Mouse (Mus musculus) hindbrain, postnatal 0 days (tissue): Measurements from ENCODE around the gene Ambra1. TPM values are rescaled to one million over a fixed set of nuclear protein-coding genes. Genes with fewer than 3 reads are reported as not detected.
A peak's percentile ranks its signal among the peaks of the same experiment; 100 is the strongest.

ENCODE experiments used
- ATAC-seq: fragments of 200-750 bp; cut with Nextera tagmentation; 2 replicates; pipeline ENCODE4 v1.8.0; 2017; ENCODE audit warnings: mild to moderate bottlenecking, moderate TSS enrichment, moderate library complexity
- DNase-seq: peaks from one replicate; pipeline ENCODE4 v3.0.0-alpha.2; 2015; ENCODE audit warnings: low spot score
- H3K27ac ChIP-seq: fragments of 300-500 bp; sonication (generic); 2 replicates; pipeline ENCODE4 v1.5.1; 2014; ENCODE audit warnings: mild to moderate bottlenecking
- H3K27me3 ChIP-seq: fragments of 300-500 bp; sonication (generic); 2 replicates; pipeline ENCODE4 v1.6.1; 2014; ENCODE audit warnings: low read length, mixed read lengths; ENCODE audit not compliant: insufficient read depth
- H3K36me3 ChIP-seq: fragments of 300-500 bp; sonication (generic); 2 replicates; pipeline ENCODE4 v1.6.1; 2014; ENCODE audit warnings: low read length, mixed read lengths; ENCODE audit not compliant: insufficient read depth
- H3K4me1 ChIP-seq: fragments of 300-500 bp; sonication (generic); 2 replicates; pipeline ENCODE4 v1.6.1; 2014; ENCODE audit warnings: antibody characterized with exemption, low read length, mixed read lengths; ENCODE audit not compliant: insufficient read depth
- H3K4me2 ChIP-seq: fragments of 300-500 bp; sonication (generic); 2 replicates; pipeline ENCODE4 v1.6.1; 2014; ENCODE audit warnings: low read depth, mild to moderate bottlenecking, low read length, moderate library complexity, mixed read lengths
- H3K4me3 ChIP-seq: fragments of 300-500 bp; sonication (generic); 2 replicates; pipeline ENCODE4 v1.5.1; 2014; ENCODE audit warnings: low read length
- H3K9ac ChIP-seq: fragments of 300-500 bp; sonication (generic); replicated peaks from 2 replicates; pipeline ENCODE4 v1.6.1; 2014; ENCODE audit warnings: mild to moderate bottlenecking, low read length, moderate library complexity, mixed read lengths
- H3K9me3 ChIP-seq: fragments of 300-500 bp; sonication (generic); 2 replicates; pipeline ENCODE4 v1.6.1; 2016; ENCODE audit warnings: low read length, mixed read lengths
- CTCF ChIP-seq: IDR thresholded peaks from 2 replicates; pipeline ENCODE4 v1.5.1; 2016; ENCODE audit warnings: antibody characterized with exemption, control low read depth, low read depth
- WGBS: fragments of 180-500 bp; shearing (Covaris S2); extraction: QIAGEN DNeasy Blood & Tissue Kit; methylation state at CpG from one replicate; pipeline ENCODE4 v1.1.7; 2014; 5-methylcytosine and 5-hydroxymethylcytosine counted together
- polyA plus RNA-seq: library from polyadenylated mRNA; unstranded; fragments of >200 nt; fragmentation: Nextera tagmentation; extraction: Ambion mirVana; gene quantifications from 2 replicates; pipeline ENCODE4 v1.2.1, GENCODE M21; 2015
- total RNA-seq: library from RNA; depleted of rRNA; stranded (reverse); fragments of >200 nt; gene quantifications from 2 replicates; pipeline ENCODE4 v1.2.3, GENCODE M21; 2014

Gene Ambra1
- total and polyA plus RNA-seq, 2 experiments from 2014 or later = 15.7 to 50.6 TPM

DNA sequence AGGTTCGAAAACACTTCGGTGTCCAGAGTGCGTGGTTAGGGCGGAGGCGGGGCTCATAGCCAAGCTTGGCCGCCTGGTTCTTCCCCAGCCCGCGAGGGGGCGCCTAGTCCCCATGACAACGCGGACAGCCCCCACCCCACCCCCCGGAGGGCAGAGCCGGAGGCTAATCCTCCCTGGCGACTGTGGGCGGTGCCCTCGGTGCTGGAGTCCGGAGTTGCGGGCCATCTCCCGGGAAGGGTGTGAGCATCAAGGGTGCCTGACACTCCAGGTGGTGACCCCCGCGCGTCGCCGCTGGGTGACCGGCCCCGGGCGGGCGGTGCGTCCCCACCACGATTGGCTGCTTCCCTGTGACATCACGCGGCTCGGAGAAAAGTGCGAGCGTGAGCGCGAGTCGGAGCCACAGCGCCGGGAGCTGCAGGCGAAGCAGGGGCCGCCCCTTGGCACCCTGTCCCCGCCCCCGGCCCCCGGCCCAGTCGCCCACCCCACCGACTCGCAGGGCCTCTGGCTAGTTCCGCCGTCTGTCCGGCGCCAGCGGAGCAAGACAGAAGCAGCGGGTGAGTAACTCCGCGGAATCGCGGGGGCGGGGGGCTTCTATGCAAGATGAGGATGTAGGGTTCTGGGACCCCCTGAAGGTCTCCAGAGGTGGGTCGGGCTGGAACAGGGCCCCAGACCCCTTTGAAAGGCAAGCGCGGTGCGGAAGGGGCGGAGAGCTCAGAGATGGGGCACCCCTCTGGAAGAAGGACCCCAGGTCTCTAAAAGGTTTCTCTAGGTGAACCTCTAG, 192.0 kb downstream of the Ambra1 start:
- peaks cover 16% of the 10 kb centered on the region for H3K36me3 ChIP-seq
- peaks cover 5% of the 10 kb centered on the region; the same call in 1 of the 2 replicates for H3K4me1 ChIP-seq
- H3K27me3 ChIP-seq = peaks cover 13% of the 10 kb centered on the region; the same call in 1 of the 2 replicates
- no peaks in the 10 kb centered on the region for H3K9me3 ChIP-seq
- DNase-seq (peak; percentile 82), ATAC-seq (peak; percentile 70)
- H3K4me2 ChIP-seq = peak overlapping the region; percentile 88
- WGBS = under 1% methylated on average over 59 of the region's 64 CpGs
- peak overlapping the region; percentile 57 for H3K4me3 ChIP-seq
- H3K9ac ChIP-seq = peak overlapping the region; percentile 45
- no peak overlapping the region for H3K27ac ChIP-seq
- peak; percentile 70 for TF ChIP-seq CTCF

DNA sequence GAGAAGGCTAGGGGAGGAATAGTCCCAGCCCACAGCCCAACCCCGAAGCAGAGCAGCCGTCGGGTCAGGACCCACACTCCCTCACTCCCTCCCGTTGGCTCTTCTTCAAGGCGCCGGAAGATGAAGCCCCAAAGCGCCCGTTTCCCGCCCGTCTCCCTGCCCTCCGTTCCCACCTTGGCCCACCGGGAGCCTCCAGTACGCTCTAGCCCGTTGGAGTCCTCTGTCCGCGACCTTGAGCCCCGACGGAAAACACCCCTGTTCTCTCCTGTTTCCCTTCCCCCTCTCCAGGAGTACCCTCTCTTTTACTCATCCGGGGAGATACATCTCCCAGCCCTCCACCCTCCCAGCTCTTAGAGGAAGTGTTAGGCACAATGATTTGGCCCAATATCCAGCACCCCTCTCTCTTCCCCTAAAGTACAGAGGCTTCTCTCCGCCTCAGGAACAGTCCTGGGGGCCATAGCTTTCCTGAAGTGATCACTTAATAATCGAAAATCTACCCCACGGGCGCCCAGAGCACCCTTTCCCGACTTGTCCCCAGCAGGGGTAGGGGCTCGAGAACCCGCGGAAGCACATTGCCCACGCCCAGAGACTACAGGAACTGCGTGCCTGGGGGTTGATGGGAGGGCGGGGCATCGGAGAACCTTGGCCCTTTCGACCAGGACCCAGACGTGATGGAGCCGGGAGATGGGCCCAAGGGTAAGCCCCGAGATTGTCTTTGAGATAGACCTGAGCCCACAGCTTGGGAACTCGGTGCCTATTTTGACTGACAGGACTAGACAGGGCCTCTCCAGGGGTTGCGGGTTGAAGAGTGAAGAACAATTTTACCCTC, 192.9 kb downstream of the Ambra1 start:
- DNase-seq = no peak
- WGBS = 2% methylated on average over 35 of the region's 37 CpGs
- Histone ChIP-seq H3K27me3 (peaks cover 13% of the 10 kb centered on the region; the same call in 1 of the 2 replicates), H3K27ac (no peak overlapping the region), H3K36me3 (peaks cover 8% of the 10 kb centered on the region), H3K4me2 (peak overlapping the region; percentile 88), H3K9ac (peak overlapping the region; percentile 45; the same call in 1 of the 2 replicates), H3K4me3 (peak overlapping the region; percentile 57), H3K4me1 (peaks cover 5% of the 10 kb centered on the region; the same call in 1 of the 2 replicates), H3K9me3 (no peaks in the 10 kb centered on the region)
- no peak for TF ChIP-seq CTCF
- no peak for ATAC-seq

DNA sequence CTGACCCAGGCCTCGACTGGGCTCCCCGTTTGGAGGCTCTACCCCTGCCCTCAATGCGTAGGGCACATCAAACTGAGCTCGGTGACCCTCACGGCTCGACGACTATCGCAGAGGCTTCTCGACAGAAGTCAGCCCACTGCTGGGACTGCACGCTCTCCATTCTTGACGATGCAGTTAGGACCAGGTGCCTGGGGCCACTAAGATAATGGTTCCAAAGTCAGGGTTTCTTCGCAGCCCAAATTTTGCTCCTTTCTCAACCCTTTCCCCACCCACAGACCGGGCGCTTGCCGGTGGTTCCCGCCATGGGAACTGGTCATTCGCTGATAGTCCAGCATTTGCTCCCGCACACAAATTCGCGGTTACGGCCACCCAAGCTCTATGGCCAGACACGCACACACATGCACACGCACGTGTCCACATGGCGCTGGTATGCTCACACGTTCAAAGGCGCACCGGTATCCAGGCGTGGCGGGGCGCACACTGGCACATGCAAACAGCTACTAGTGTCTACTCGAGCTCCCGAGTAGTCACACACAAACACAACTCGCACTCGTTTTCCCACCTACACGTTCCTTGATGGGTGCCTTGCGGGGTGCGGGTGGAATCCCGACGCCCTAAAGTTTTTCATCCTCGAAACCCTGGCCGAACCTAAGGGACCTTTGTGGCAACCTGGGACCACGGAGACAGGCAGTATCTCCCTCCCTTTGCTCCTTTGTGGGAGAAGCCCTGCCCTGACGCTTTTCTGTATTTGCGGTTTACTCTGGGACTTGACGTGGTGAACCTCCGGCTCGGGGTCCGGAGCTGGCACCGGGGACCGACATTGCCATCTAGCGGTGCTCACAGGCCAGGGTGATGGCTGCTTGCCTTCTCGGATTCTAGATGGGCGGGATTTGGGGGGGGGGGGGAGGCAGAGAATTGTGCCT, 193.7 kb downstream of the Ambra1 start:
- Histone ChIP-seq H3K27ac (no peak overlapping the region), H3K36me3 (no peaks in the 10 kb centered on the region; the same call in 1 of the 2 replicates), H3K4me1 (peaks cover 5% of the 10 kb centered on the region; the same call in 1 of the 2 replicates), H3K9me3 (no peaks in the 10 kb centered on the region), H3K4me3 (peak overlapping the region; percentile 30), H3K4me2 (peak overlapping the region; percentile 88), H3K27me3 (peaks cover 13% of the 10 kb centered on the region; the same call in 1 of the 2 replicates), H3K9ac (no peak overlapping the region)
- peak; percentile 90 for DNase-seq
- peak; percentile 85 for TF ChIP-seq CTCF
- WGBS = 3% methylated on average over 54 of the region's 54 CpGs
- peak; percentile 38 for ATAC-seq

DNA sequence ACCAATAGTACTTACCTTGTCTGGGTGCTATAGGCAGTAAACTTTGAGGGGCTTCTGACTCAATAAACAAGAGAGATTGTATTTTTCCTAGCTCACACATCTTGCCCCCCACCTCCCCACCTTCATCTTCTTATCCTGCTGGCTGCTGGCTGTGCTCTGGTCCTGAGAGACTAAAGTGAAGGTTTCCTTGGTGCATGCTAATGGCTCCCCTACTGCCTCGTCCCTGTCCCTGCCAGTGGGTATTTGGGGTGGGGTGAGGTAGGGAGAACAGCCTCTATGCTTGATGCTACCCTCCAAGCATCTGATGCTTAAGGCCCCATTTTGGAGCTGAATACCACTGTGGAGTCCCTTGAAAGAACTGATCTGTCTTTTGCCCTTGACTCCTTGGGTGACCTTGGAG, 194.8 kb downstream of the Ambra1 start:
- Histone ChIP-seq H3K9me3 (no peaks in the 10 kb centered on the region), H3K36me3 (no peaks in the 10 kb centered on the region; the same call in 1 of the 2 replicates), H3K27ac (no peak overlapping the region), H3K4me2 (no peak overlapping the region), H3K4me1 (peaks cover 5% of the 10 kb centered on the region; the same call in 1 of the 2 replicates), H3K9ac (no peak overlapping the region), H3K27me3 (peaks cover 13% of the 10 kb centered on the region; the same call in 1 of the 2 replicates), H3K4me3 (no peak overlapping the region)
- DNase-seq (no peak), ATAC-seq (no peak)
- TF ChIP-seq CTCF = no peak
- WGBS = 57% methylated on average over 1 of the region's 1 CpGs

DNA sequence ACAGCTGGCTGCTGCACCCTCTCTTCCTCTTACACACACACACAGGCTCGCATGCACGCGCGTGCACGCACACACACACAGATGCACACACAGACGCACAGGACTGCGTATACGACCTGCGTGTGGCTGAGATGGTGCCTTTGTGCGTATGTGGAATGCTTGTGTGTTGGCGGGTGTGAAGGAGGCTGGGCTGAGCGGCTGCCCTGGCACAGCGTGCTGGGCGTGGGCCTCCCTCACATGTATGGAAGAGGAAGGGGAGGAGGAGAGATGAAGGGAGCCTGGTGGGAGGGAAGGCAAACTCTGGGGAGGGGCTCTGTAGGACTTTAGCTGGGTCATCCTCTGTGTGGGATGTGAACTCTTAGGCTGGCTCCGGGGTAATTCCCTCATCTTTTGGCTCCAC, 195.5 kb downstream of the Ambra1 start:
- Histone ChIP-seq H3K36me3 (no peaks in the 10 kb centered on the region; the same call in 1 of the 2 replicates), H3K27me3 (peaks cover 13% of the 10 kb centered on the region; the same call in 1 of the 2 replicates), H3K4me3 (no peak overlapping the region), H3K4me2 (no peak overlapping the region), H3K9ac (no peak overlapping the region), H3K4me1 (peaks cover 5% of the 10 kb centered on the region; the same call in 1 of the 2 replicates), H3K9me3 (no peaks in the 10 kb centered on the region), H3K27ac (no peak overlapping the region)
- ATAC-seq (no peak), DNase-seq (no peak)
- 82% methylated on average over 15 of the region's 15 CpGs for WGBS
- TF ChIP-seq CTCF = no peak

DNA sequence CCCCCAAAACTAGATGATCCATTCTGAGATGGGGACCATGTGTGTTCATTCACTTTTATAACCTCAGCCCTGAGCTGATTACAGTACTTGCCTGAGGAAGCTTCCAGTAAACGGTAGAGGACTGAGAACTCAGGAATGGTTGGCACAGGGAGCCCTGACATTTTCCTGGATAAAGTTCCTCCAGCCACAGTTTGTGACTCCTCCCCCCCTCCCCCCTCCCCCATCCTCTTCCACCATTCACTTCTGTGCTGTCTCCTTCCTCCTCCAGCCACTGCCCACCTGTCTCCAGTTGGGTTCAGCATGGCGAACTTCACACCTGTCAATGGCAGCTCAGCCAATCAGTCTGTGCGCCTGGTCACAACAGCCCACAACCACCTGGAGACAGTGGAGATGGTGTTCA, 197.0 kb downstream of the Ambra1 start, which contains the start of gene Chrm4:
Gene Chrm4 (plus strand): TSS at position 301 of the 400 bp plus-strand sequence.
- peaks cover 7% of the 10 kb centered on the region; the same call in 1 of the 2 replicates for H3K4me1 ChIP-seq
- H3K27me3 ChIP-seq = peaks cover 13% of the 10 kb centered on the region; the same call in 1 of the 2 replicates
- no peak within 1 kb of the TSS for H3K9ac ChIP-seq
- no peak for TF ChIP-seq CTCF
- ATAC-seq (no peak), DNase-seq (no peak)
- H3K36me3 ChIP-seq = no peaks in the 10 kb centered on the region
- H3K27ac ChIP-seq = no peak within 1 kb of the TSS
- H3K9me3 ChIP-seq = no peaks in the 10 kb centered on the region
- H3K4me3 ChIP-seq = no peak within 1 kb of the TSS
- 0 out of 2 replicates have a peak within 1 kb of the TSS, but pooled peaks have one; percentile 6 for H3K4me2 ChIP-seq
- WGBS = 94% methylated on average over 3 of the region's 3 CpGs
